Mouse (Mus musculus): ENCODE measurements at regions not wholly inside any gene's neighbourhood (a gene's known extent, or its start where the extent isn't known, plus 50 kb on each side); places are given as distances from the start of the nearest gene placed in this dataset.

DNA sequence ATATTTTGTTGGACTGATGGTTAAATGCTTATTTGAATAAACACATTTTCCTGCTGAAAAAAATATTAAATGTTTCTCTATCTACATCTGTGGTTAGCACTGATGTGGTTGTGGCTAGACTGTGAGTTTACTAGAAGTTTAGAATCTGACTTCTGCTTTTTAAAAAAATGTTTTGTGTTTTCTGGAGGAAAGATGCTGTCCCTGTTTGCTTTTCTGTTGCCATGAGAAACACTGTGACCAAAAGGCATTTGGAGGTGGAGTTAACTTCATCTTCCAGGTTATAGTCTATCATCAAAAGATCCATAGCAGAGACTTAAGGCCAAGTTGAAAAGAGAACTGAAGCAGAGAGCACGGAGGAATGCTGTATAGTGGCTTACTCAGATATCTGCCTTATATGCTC, 594.4 kb downstream of the Ofcc1 start:
- TF ChIP-seq CTCF (IDR thresholded peaks at IDR 0.05; ENCODE audit: low read depth, low read length) (no peak), POLR2A (IDR thresholded peaks at IDR 0.05; ENCODE audit: insufficient read depth, low read length) (no peak)
